Mouse (Mus musculus) liver, embryonic 11.5 days (tissue): ENCODE data around the gene Slc20a1. TPM values are rescaled to one million over a fixed set of nuclear protein-coding genes. Genes with fewer than 3 reads are reported as not detected.

Experiments
- ATAC-seq: fragments of 200-750 bp; cut with Nextera tagmentation; replicated peaks from 2 replicates; pipeline ENCODE4 v1.8.0; 2017; ENCODE audit warnings: moderate number of reproducible peaks, mild to moderate bottlenecking, moderate TSS enrichment, moderate library complexity; ENCODE audit not compliant: low FRiP score
- DNase-seq: peaks from one replicate; pipeline ENCODE4 v3.0.0-alpha.2; 2017; ENCODE audit warnings: low spot score
- H3K27ac ChIP-seq: fragments of 300-500 bp; sonication (generic); 2 replicates; pipeline ENCODE4 v1.5.1; 2014; ENCODE audit warnings: mild to moderate bottlenecking, low read depth, low read length, control low read depth
- H3K27me3 ChIP-seq: fragments of 300-500 bp; sonication (generic); replicated peaks from 2 replicates; pipeline ENCODE4 v1.6.1; 2014; ENCODE audit warnings: low read length, mixed read lengths; ENCODE audit not compliant: control insufficient read depth, insufficient read depth
- H3K36me3 ChIP-seq: fragments of 300-500 bp; sonication (generic); 2 replicates; pipeline ENCODE4 v1.6.1; 2014; ENCODE audit warnings: mild to moderate bottlenecking, low read length, moderate library complexity, mixed read lengths; ENCODE audit not compliant: control insufficient read depth, insufficient read depth
- H3K4me1 ChIP-seq: fragments of 300-500 bp; sonication (generic); replicated peaks from 2 replicates; pipeline ENCODE4 v1.6.1; 2014; ENCODE audit warnings: low read length, mixed read lengths; ENCODE audit not compliant: control insufficient read depth, insufficient read depth
- H3K4me2 ChIP-seq: fragments of 300-500 bp; sonication (generic); 2 replicates; pipeline ENCODE4 v1.6.1; 2014; ENCODE audit warnings: mild to moderate bottlenecking, control low read depth, moderate library complexity
- H3K4me3 ChIP-seq: fragments of 300-500 bp; sonication (generic); 2 replicates; pipeline ENCODE4 v1.5.1; 2014; ENCODE audit warnings: low read depth, low read length, control low read depth
- H3K9ac ChIP-seq: fragments of 300-500 bp; sonication (generic); 2 replicates; pipeline ENCODE4 v1.6.1; 2014; ENCODE audit warnings: low read depth, low read length, control low read depth
- H3K9me3 ChIP-seq: fragments of 300-500 bp; sonication (generic); 2 replicates; pipeline ENCODE4 v1.6.1; 2016; ENCODE audit warnings: low read length, inconsistent platforms, mixed read lengths; ENCODE audit not compliant: control insufficient read depth
- WGBS: fragments of 180-500 bp; shearing (Covaris S2); extraction: QIAGEN DNeasy Blood & Tissue Kit; methylation state at CpG from one replicate; pipeline ENCODE4 v1.1.7; 2014; 5-methylcytosine and 5-hydroxymethylcytosine counted together
- polyA plus RNA-seq: library from polyadenylated mRNA; unstranded; fragments of >200 nt; fragmentation: Nextera tagmentation; extraction: Ambion mirVana; gene quantifications from 2 replicates; pipeline ENCODE4 v1.2.1, GENCODE M21; 2014

The Slc20a1 gene
- polyA plus RNA-seq, 1 experiment from 2014 or later: 71.8 TPM

DNA sequence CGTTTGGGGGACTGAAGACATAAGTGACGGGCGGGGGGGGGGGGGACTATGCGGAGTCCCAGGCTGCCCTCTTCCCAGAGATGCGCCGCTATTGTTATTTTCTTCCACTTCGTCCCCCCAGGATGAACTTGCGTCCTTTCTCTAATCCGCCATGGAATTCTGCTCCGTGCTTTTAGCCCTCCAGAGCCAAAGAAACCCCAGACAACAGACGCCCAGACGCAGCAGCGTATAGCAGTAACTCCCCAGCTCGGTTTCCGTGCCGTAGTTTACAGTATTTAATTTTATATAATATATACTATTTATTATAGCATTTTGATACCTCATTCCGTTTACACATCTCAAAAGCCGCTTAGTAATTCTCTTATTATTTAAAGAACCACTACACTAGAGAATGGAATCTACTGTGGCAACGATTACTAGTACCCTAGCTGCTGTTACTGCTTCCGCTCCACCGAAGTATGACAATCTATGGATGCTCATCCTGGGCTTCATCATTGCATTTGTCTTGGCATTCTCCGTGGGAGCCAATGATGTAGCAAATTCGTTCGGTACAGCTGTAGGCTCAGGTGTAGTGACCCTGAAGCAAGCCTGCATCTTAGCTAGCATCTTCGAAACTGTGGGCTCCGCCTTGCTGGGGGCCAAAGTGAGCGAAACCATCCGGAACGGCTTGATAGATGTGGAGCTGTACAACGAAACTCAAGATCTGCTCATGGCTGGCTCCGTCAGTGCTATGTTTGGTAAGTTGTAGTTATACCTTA lies 943 bp downstream of the Slc20a1 start:
- peak overlapping the region; percentile 90 for H3K4me2 ChIP-seq
- H3K27ac ChIP-seq: peak overlapping the region; percentile 95
- WGBS: 24% methylated on average over 29 of the region's 31 CpGs
- DNase-seq (no peak), ATAC-seq (no peak)
- H3K9ac ChIP-seq: peak overlapping the region; percentile 100
- peak overlapping the region; percentile 95 for H3K4me3 ChIP-seq
- H3K36me3 ChIP-seq: peaks cover 22% of the 10 kb centered on the region; the same call in 1 of the 2 replicates
- no peaks in the 10 kb centered on the region for H3K9me3 ChIP-seq
- no peaks in the 10 kb centered on the region for H3K27me3 ChIP-seq
- H3K4me1 ChIP-seq: peaks cover 27% of the 10 kb centered on the region

DNA sequence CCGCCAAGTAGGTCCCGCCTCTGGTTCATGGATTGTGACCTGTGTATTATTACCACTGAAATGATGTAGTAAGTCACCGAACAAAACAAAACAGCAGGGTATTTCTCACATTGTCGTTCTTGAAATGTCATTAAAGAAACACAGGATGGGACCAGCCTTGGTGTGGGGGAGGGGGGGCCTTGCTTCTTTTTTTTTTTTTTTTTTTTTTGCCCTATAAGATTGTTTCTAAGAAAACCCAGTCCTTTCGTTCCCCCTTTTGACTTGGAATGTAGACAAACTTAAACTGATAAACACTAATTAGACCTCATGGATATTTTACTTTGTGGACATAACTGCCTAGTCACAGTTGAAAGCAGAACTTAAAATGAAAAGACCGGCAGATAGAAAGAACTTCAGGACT lies 6.4 kb downstream of the Slc20a1 start:
- Histone ChIP-seq H3K4me3 (no peak overlapping the region), H3K4me2 (no peak overlapping the region), H3K27me3 (no peaks in the 10 kb centered on the region), H3K36me3 (peaks cover 54% of the 10 kb centered on the region), H3K4me1 (peaks cover 12% of the 10 kb centered on the region; the same call in 1 of the 2 replicates), H3K9me3 (no peaks in the 10 kb centered on the region), H3K27ac (no peak overlapping the region), H3K9ac (no peak overlapping the region)
- WGBS: 81% methylated on average over 6 of the region's 6 CpGs
- no peak for DNase-seq
- no peak for ATAC-seq

DNA sequence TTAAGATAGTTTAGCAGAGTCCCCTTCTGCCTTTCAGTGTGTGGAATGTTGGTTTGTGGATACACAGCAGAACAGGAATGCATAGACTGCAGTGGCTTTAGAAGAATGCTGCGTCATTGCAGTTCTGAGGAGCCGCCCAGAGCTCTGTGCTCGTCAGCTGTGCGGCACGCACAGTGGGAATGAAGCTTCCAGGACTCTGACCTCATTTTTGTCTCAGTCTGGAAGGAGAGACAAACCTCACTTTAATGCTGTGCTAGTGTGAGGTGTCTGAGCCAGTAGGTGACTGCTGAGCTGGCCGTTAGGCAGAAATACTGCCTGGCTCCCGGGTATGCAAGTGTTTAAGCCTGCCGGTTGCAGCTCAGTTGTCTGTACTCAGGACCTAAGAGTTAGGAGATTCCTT lies 8.3 kb downstream of the Slc20a1 start:
- H3K4me2 ChIP-seq: no peak overlapping the region
- no peaks in the 10 kb centered on the region for H3K9me3 ChIP-seq
- H3K27me3 ChIP-seq: no peaks in the 10 kb centered on the region
- H3K27ac ChIP-seq: no peak overlapping the region
- no peaks in the 10 kb centered on the region for H3K4me1 ChIP-seq
- no peak overlapping the region for H3K4me3 ChIP-seq
- no peak overlapping the region for H3K9ac ChIP-seq
- no peak for DNase-seq
- H3K36me3 ChIP-seq: peaks cover 57% of the 10 kb centered on the region
- 0 out of 2 replicates have a peak, but pooled peaks have one; percentile 50 for ATAC-seq
- WGBS: 85% methylated on average over 8 of the region's 8 CpGs

DNA sequence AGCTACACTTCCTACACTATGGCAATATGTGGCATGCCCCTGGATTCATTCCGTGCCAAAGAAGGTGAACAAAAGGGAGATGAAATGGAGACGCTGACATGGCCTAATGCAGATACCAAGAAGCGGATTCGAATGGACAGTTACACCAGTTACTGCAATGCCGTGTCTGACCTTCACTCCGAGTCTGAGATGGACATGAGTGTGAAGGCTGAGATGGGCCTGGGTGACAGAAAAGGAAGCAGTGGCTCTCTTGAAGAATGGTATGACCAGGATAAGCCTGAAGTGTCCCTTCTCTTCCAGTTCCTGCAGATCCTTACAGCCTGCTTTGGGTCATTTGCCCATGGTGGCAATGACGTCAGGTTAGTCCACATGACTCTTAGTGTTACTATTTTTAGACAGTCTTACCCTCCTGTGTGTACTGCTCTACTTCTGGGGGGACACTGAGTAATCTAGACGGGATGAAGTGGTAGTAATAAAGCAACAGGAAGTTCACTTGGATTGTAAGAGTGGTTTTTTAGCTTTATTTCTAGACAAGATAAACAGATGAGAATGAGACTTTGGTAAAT lies 9.7 kb downstream of the Slc20a1 start:
- no peak overlapping the region for H3K4me3 ChIP-seq
- no peak overlapping the region for H3K9ac ChIP-seq
- H3K9me3 ChIP-seq: no peaks in the 10 kb centered on the region
- H3K27me3 ChIP-seq: no peaks in the 10 kb centered on the region
- H3K4me2 ChIP-seq: no peak overlapping the region
- ATAC-seq (no peak), DNase-seq (no peak)
- H3K27ac ChIP-seq: no peak overlapping the region
- WGBS: 85% methylated on average over 8 of the region's 8 CpGs
- H3K4me1 ChIP-seq: no peaks in the 10 kb centered on the region; the same call in 1 of the 2 replicates
- peaks cover 55% of the 10 kb centered on the region for H3K36me3 ChIP-seq

DNA sequence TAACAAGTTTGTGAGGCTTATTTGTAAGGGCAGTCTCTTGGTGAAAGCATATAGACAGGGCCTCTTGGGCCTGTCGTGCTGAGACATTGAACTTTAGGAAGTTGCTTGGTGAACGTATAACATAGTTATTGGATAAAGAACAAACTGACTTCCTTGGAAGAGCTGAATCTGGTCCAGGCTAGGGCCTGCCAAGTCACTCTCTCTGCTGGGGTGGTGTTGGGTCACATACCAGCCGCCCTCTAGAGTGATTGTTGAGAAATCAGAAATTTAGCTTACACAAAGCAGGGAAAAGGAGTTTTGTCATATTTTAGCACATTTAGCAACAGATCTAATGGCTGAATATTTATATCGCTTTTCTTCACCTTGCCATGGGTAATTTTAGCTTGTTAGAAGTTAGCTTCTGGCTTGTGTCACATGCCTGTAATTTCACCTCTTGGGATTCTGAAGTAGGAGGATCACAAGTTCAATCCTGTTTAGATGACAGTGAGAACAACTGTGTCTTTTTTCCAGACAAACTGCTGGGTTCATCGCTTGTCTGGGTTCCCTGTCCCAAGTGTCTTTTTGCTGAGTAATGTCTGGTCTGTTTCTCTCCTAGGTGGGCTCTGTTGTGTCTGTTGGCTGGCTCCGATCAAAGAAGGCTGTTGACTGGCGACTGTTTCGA lies 11.7 kb downstream of the Slc20a1 start:
- peaks cover 7% of the 10 kb centered on the region; the same call in 1 of the 2 replicates for H3K4me1 ChIP-seq
- 89% methylated on average over 8 of the region's 8 CpGs for WGBS

DNA sequence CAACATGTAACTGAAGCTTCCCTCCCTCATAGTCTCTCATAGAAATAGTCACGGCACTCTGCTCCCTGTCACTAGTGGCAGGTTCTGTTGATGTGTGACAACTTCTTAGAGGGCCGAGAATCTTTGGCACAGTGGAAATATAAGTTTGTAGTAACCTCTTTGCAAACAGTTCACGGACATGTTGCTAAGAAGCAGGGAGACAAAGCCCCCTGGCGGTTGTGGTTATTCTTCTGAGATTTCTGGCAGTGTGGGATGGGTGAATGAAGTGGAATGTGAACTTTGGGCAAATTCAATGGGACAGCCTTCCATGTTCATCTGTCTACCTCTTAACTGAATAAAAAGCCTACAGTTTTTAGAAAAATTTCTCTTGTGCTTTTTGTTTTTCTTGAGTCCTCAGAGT lies 12.7 kb downstream of the Slc20a1 start:
- no peak for DNase-seq

More for the DNA sequence above, 11.7 kb downstream of the Slc20a1 start:
- H3K9ac ChIP-seq: no peak overlapping the region
- no peak overlapping the region for H3K27ac ChIP-seq
- H3K4me3 ChIP-seq: no peak overlapping the region
- no peaks in the 10 kb centered on the region for H3K27me3 ChIP-seq
- H3K36me3 ChIP-seq: peaks cover 48% of the 10 kb centered on the region
- no peak overlapping the region for H3K4me2 ChIP-seq
- no peak for DNase-seq
- H3K9me3 ChIP-seq: no peaks in the 10 kb centered on the region
- no peak for ATAC-seq

DNA sequence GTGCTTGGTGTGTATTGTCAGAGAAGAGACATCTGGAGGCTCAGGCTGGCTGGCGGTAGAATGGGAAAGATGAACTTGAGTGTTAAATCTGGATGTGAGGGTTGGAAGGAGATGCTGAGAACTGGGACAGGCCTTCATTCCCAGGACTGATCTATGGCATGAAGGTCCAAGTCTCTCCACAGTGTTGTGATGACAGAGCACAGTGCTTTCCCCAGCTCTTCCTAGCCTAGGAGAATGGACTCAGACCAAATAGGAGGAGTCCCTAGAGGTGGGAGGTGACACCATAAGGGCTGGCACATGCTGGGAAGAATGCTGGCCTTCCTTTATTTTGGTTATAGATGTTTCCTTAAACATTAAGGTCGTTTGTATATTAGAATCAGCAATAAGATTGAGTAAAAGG lies 13.4 kb downstream of the Slc20a1 start:
- DNase-seq: no peak
- 73% methylated on average over 2 of the region's 2 CpGs for WGBS
- ATAC-seq: no peak
- Histone ChIP-seq H3K27me3 (no peaks in the 10 kb centered on the region), H3K4me1 (peaks cover 13% of the 10 kb centered on the region), H3K4me3 (no peak overlapping the region), H3K27ac (no peak overlapping the region), H3K9me3 (no peaks in the 10 kb centered on the region), H3K36me3 (peaks cover 37% of the 10 kb centered on the region), H3K4me2 (no peak overlapping the region), H3K9ac (no peak overlapping the region)

More for the DNA sequence above, 12.7 kb downstream of the Slc20a1 start:
- Histone ChIP-seq H3K9ac (no peak overlapping the region), H3K27me3 (no peaks in the 10 kb centered on the region), H3K9me3 (no peaks in the 10 kb centered on the region), H3K4me2 (no peak overlapping the region), H3K27ac (no peak overlapping the region), H3K36me3 (peaks cover 40% of the 10 kb centered on the region), H3K4me3 (no peak overlapping the region), H3K4me1 (peaks cover 13% of the 10 kb centered on the region)
- 85% methylated on average over 4 of the region's 4 CpGs for WGBS
- ATAC-seq: no peak

DNA sequence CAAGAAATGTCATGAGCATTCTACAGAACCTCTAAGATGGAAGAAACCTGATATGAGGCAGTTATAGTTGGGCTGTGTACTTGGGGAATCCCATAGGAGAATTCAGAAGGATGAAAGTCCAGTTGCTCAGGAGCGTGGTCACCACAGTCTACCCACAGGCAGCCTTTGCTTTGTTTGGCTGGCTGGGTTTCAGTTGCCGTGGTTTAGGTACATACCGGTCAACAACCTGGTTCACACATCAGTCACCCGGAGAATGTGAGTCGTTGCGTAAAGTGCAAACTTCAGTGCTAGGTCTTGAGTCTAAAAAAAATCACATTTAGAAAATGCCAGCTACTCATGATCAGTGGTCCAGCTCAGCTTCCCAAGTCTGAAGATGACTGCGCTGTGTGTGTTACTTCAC lies 14.0 kb downstream of the Slc20a1 start:
- Histone ChIP-seq H3K4me2 (no peak overlapping the region), H3K27me3 (no peaks in the 10 kb centered on the region), H3K9ac (no peak overlapping the region), H3K36me3 (peaks cover 36% of the 10 kb centered on the region), H3K4me1 (peaks cover 13% of the 10 kb centered on the region), H3K27ac (0 out of 2 replicates have a peak overlapping the region, but pooled peaks have one; percentile 33), H3K4me3 (no peak overlapping the region), H3K9me3 (no peaks in the 10 kb centered on the region)
- no peak for ATAC-seq
- no peak for DNase-seq
- 88% methylated on average over 7 of the region's 7 CpGs for WGBS
